Mouse (Mus musculus) spleen, adult 2 months (tissue): Measurements from ENCODE around the gene Tbx10. TPM values are rescaled to one million over a fixed set of nuclear protein-coding genes. Genes with fewer than 3 reads are reported as not detected.
A peak's percentile ranks its signal among the peaks of the same experiment; 100 is the strongest.
"Not testable (repeated sequence)": the region's sequence is repeated elsewhere in the genome, so short reads cannot be mapped to it uniquely, and the experiment has no call there.

Source experiments
- DNase-seq, 2 experiments: peaks; one replicate each; pipeline versions ENCODE4 v3.0.0 to v3.0.0-alpha.2; 2012 to 2021; ENCODE audit warnings: low spot score in 2 of 2, low read depth in 1 of 2
- H3K27ac ChIP-seq: fragments of 200-500 bp; 2 replicates; pipeline ENCODE4 v1.5.1; 2012; ENCODE audit warnings: low read length, inconsistent platforms; ENCODE audit not compliant: insufficient read depth
- H3K27me3 ChIP-seq: fragments of 200-500 bp; 2 replicates; pipeline ENCODE4 v1.6.1; 2012; ENCODE audit warnings: mild to moderate bottlenecking, moderate library complexity, low read length, inconsistent platforms; ENCODE audit not compliant: control insufficient read depth, insufficient read depth
- H3K36me3 ChIP-seq: fragments of 200-500 bp; 2 replicates; pipeline ENCODE4 v1.6.1; 2012; ENCODE audit warnings: mild to moderate bottlenecking, low read length, inconsistent platforms; ENCODE audit not compliant: control insufficient read depth, insufficient read depth
- H3K4me1 ChIP-seq: fragments of 200-500 bp; 2 replicates; pipeline ENCODE4 v1.6.1; 2011; ENCODE audit warnings: inconsistent platforms; ENCODE audit not compliant: control insufficient read depth, insufficient read depth, insufficient read length
- H3K4me3 ChIP-seq: fragments of 200-500 bp; 2 replicates; pipeline ENCODE4 v1.5.1; 2011; ENCODE audit warnings: mild to moderate bottlenecking, inconsistent platforms; ENCODE audit not compliant: insufficient read depth, insufficient read length; ENCODE audit errors: extremely low read depth
- CTCF ChIP-seq: fragments of 200-500 bp; IDR thresholded peaks from 2 replicates; pipeline ENCODE4 v1.5.1; 2011; ENCODE audit warnings: mild to moderate bottlenecking, inconsistent platforms; ENCODE audit not compliant: insufficient read depth, insufficient read length, insufficient replicate concordance; ENCODE audit errors: extremely low read depth
- POLR2A ChIP-seq: fragments of 200-500 bp; IDR thresholded peaks from 2 replicates; pipeline ENCODE4 v1.6.1; 2011; ENCODE audit warnings: low read depth, low read length, inconsistent platforms
- WGBS: fragments of 180-500 bp; shearing (Covaris S2); methylation state at CpG from one replicate; pipeline ENCODE4 v1.1.7; 2018; 5-methylcytosine and 5-hydroxymethylcytosine counted together
- polyA plus RNA-seq: library from polyadenylated mRNA; depleted of rRNA; stranded (reverse); fragments of >200 nt; gene quantifications from 2 replicates; pipeline ENCODE4 v1.2.3, GENCODE M21; 2012

Gene Tbx10
- polyA plus RNA-seq, 1 experiment: not detected

DNA sequence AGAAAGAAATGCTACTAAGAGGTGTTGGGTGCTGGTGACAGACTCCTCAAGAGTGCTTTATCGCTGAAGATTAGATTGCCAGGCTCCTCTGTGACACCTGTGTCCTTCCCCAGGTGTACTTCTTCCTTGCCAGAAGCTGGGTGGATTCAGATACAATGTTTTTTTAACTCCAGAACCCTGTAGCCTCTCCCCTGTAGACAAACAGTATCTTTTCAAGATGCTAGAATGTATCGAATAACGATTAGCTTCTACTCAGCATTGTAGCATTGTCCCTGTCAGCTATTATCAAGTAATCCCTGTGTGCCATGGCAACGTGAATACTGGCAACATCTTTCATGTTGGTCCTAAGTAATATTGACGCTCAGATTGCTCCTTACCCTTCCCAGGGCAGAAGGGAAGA is 41.2 kb downstream of the Tbx10 start:
- no peak for DNase-seq
- Histone ChIP-seq H3K27ac (no peak overlapping the region), H3K27me3 (no peaks in the 10 kb centered on the region), H3K4me3 (no peak overlapping the region), H3K4me1 (no peaks in the 10 kb centered on the region; the same call in 1 of the 2 replicates), H3K36me3 (no peaks in the 10 kb centered on the region; the same call in 1 of the 2 replicates)
- 76% methylated on average over 5 of the region's 5 CpGs for WGBS
- TF ChIP-seq POLR2A: no peak
- no peak for TF ChIP-seq CTCF

DNA sequence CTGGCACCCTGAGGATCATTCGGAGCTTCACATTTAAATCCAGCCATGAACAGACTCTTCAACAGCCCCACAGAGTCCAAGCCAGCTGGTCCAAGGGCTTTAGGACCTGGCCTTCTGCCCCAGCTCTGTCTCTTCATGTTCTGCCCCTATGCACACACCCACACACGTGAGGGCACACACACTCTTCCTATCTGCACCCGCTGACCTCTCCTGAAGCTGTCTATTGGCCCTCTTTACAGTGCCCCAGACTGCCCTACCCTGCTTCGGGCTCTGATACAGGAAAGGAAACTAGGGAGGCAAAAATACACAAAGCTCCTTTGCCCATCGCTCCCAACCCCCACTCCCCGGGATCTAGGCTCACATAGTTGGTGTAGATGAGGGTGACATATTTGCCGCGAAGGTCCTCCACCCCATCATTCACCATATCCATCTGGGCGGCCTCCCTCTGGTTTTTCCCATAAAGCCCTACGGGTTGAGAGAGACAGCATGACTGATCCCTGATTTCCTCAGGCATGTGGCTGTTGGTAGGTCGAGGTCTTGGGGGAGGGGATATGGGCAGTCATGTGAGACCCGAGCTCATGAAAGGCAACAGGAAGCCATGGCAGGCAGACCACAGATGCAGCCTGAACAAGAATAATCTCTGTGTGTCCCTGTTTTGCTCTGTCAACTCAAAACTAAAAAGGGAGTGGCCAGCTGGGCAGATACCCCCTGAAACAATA is 43.9 kb downstream of the Tbx10 start:
- TF ChIP-seq CTCF: no peak
- TF ChIP-seq POLR2A: no peak
- Histone ChIP-seq H3K4me3 (no peak overlapping the region), H3K27ac (no peak overlapping the region), H3K27me3 (no peaks in the 10 kb centered on the region), H3K36me3 (no peaks in the 10 kb centered on the region; the same call in 1 of the 2 replicates), H3K4me1 (no peaks in the 10 kb centered on the region; the same call in 1 of the 2 replicates)
- 64% methylated on average over 12 of the region's 12 CpGs for WGBS
- DNase-seq: no peak

DNA sequence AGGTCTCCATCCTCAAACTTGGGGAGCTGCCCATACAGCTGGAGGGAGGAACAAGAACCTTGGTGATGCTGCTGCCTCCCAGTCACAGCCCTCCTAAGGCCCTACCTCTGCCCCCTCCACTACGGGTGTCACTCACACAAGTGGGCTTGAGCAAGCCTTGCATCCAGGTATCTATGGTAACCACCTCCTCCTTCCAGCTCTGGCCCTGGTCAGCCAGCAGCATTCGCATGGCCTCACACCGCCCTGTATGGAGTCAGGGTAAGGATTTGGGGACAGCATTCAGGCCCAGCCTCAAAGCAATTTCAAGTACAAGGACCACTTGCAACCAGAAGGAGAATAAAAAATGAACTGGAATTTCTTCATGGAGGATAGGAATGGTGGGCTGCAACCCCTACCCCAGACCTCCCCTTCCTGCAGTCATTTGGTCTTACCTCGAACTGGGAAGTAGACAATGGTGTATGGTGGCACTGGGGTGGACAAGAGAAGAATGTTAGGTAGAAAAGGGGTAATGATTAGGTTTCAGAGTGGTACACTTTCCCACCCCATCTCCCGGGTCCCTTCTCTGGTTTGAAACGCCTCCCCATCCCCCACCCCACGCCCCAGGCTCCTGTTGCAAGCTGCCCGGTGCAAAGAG is 44.7 kb downstream of the Tbx10 start:
- not testable (repeated sequence) for H3K4me1 ChIP-seq, H3K36me3 ChIP-seq, H3K27me3 ChIP-seq, DNase-seq
- 27% methylated on average over 8 of the region's 8 CpGs for WGBS
- Histone ChIP-seq H3K27ac (peak overlapping the region; percentile 72), H3K4me3 (peak overlapping the region; percentile 97)

DNA sequence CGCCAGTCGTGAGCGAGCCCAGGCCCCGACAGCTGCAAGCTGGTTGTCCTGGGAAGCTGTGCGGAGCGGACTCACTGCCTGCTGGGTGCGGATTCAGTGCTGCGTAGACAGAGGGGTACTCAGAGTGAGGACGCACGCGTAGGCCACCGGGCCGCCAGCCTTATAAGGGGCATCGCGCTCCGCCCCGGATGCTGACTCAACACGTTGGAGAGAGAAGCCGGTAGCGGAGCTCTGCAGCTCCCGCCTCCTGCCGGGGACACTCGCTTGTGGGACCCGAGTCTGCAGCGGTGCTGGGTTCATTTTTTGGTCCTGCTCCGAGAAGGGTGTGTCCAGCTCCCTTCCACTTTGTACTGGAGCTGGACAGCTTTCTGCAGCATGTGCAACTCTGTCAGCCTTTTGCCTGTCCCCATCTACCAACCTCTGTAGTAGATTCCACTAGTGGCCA is 45.3 kb downstream of the Tbx10 start, which contains the start of gene Gstp1:
Gene Gstp1 (minus strand): TSS at position 198 of the 445 bp plus-strand sequence.
- H3K36me3 ChIP-seq: no peaks in the 10 kb centered on the region; the same call in 1 of the 2 replicates
- TF ChIP-seq CTCF: no peak
- peak; percentile 77 for TF ChIP-seq POLR2A
- peak; percentile 55 to 86 for DNase-seq
- H3K27me3 ChIP-seq: no peaks in the 10 kb centered on the region
- WGBS: 1% methylated on average over 26 of the region's 26 CpGs
- no peaks in the 10 kb centered on the region; the same call in 1 of the 2 replicates for H3K4me1 ChIP-seq
- peak within 1 kb of the TSS; percentile 97 for H3K4me3 ChIP-seq
- H3K27ac ChIP-seq: peak within 1 kb of the TSS; percentile 73

DNA sequence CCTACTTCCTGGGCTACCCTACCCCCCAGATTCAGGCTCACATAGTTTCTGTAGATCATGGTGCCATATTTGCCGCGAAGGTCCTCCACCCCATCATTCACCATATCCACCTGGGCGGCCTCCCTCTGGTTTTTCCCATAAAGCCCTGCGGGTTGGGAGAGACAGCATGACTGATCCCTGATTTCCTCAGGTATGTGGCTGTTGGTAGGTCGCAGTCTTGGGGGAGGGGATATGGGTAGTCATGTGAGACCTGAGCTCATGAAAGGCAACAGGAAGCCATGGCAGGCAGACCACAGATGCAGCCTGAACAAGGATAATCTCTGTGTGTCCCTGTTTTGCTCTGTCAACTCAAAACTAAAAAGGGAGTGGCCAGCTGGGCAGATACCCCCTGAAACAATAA is 48.4 kb downstream of the Tbx10 start:
- H3K27ac ChIP-seq, DNase-seq, H3K4me3 ChIP-seq, H3K27me3 ChIP-seq, H3K36me3 ChIP-seq, H3K4me1 ChIP-seq: not testable (repeated sequence)
- WGBS: 80% methylated on average over 5 of the region's 5 CpGs

DNA sequence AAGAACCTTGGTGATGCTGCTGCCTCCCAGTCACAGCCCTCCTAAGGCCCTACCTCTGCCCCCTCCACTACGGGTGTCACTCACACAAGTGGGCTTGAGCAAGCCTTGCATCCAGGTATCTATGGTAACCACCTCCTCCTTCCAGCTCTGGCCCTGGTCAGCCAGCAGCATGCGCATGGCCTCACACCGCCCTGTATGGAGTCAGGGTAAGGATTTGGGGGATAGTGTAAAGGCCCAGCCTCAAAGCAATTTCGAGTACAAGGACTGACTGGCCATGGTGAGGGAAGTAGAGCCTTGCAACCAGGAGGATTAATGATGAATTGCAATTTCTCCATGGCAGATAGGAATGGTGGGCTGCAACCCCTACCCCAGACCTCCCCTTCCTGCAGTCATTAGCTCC is 48.9 kb downstream of the Tbx10 start:
- not testable (repeated sequence) for H3K36me3 ChIP-seq, H3K27me3 ChIP-seq, H3K4me1 ChIP-seq, DNase-seq, H3K27ac ChIP-seq, H3K4me3 ChIP-seq
- WGBS: 94% methylated on average over 4 of the region's 4 CpGs

DNA sequence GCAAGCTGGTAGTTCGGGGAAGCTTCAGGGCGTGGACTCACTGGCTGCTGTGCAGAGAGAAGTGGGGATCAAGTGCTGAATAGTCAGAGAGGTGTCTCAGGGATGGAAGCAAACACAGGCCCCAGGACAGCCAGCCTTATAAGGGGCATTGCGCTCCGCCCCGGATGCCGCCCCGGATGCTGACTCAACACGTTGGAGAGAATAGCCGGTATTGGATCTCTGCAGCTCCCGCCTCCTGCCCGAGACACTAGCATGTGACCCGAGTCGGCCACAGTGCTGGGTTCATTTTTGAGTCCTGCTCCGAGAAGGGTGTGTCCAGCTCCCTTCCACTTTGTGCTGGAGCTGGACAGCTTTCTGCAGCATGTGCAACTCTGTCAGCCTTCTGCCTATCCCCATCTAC is 49.6 kb downstream of the Tbx10 start:
- peak in 1 of 2 experiments; percentile 15 for DNase-seq

DNA sequence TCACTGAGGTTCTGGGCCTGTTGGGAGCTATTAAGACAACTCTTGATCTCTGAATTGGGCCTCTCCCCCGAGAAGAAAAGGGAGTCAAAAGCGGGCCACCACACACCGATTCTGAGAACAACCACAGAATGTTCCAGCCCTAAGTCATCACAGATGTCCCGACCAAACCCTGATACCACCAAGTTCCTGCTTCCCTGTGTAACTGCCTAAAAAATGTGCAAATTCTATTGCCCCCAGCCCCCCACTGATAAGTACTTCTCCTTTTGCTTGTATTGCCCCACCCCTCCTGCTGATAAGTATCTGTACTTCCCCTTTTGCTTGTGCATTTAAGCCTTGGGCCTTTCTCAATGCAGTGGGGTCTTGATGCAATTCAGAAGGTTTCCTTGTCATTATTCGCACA is 51.6 kb downstream of the Tbx10 start:
- H3K36me3 ChIP-seq, H3K4me3 ChIP-seq, DNase-seq, H3K27ac ChIP-seq, H3K4me1 ChIP-seq, H3K27me3 ChIP-seq: not testable (repeated sequence)
- WGBS: 59% methylated on average over 5 of the region's 5 CpGs

More for the DNA sequence above, 49.6 kb downstream of the Tbx10 start:
- Histone ChIP-seq H3K4me3 (no peak overlapping the region), H3K27me3 (no peaks in the 10 kb centered on the region), H3K4me1 (no peaks in the 10 kb centered on the region), H3K36me3 (no peaks in the 10 kb centered on the region), H3K27ac (no peak overlapping the region)
- TF ChIP-seq POLR2A (no peak), CTCF (no peak)
- 79% methylated on average over 14 of the region's 14 CpGs for WGBS
